Mouse (Mus musculus) embryo, embryonic 9.5 days (tissue): ENCODE data around the gene Gm42742.

Experiments used
- DNase-seq: peaks from one replicate; pipeline ENCODE4 v3.0.0-alpha.2; 2017; ENCODE audit errors: extremely low spot score

The Gm42742 gene

GRCm38 (mm10) chr7:127020031-127020430 lies 866 bp downstream of the Gm42742 start:
- no peak for DNase-seq

- DNase-seq: no peak
Measured at GRCm38 (mm10) chr7:127019306-127019960, 1.5 kb downstream of the Gm42742 start.

GRCm38 (mm10) chr7:127018416-127019305 lies 2.2 kb downstream of the Gm42742 start:
- DNase-seq: no peak

GRCm38 (mm10) chr7:127017950-127018345 lies 2.9 kb downstream of the Gm42742 start:
- DNase-seq: no peak

GRCm38 (mm10) chr7:127016971-127017949 lies 3.6 kb downstream of the Gm42742 start, which contains the start of gene Pagr1a:
TSS of gene Pagr1a (minus strand) at chr7:127017352.
- peak; percentile 97 for DNase-seq

- DNase-seq: no peak
Measured at GRCm38 (mm10) chr7:127016486-127016938, 4.4 kb downstream of the Gm42742 start.

GRCm38 (mm10) chr7:127016481-127016485 lies 4.6 kb downstream of the Gm42742 start, which contains the start of gene Pagr1b:
TSS of gene Pagr1b (minus strand) at chr7:127016484.
- DNase-seq: no peak

- DNase-seq: peak; percentile 58
Measured at GRCm38 (mm10) chr7:127016081-127016480, 4.8 kb downstream of the Gm42742 start.

- no peak for DNase-seq
Measured at GRCm38 (mm10) chr7:127014993-127015392, 5.9 kb downstream of the Gm42742 start.

- DNase-seq: peak; percentile 33
Measured at GRCm38 (mm10) chr7:127014320-127014719, 6.6 kb downstream of the Gm42742 start, which contains the start of gene Mvp. TSS of gene Mvp (minus strand) at chr7:127014621.

- DNase-seq: no peak
Measured at GRCm38 (mm10) chr7:127013385-127013784, 7.5 kb downstream of the Gm42742 start.

- DNase-seq: no peak
Measured at GRCm38 (mm10) chr7:127012845-127013244, 8.1 kb downstream of the Gm42742 start.

GRCm38 (mm10) chr7:127012374-127012773 lies 8.5 kb downstream of the Gm42742 start:
- DNase-seq: no peak

GRCm38 (mm10) chr7:127011717-127012116 lies 9.2 kb downstream of the Gm42742 start:
- no peak for DNase-seq

GRCm38 (mm10) chr7:127011051-127011450 lies 9.8 kb downstream of the Gm42742 start:
- DNase-seq: no peak

- DNase-seq: no peak
Measured at GRCm38 (mm10) chr7:127009307-127010085, 11.4 kb downstream of the Gm42742 start.

GRCm38 (mm10) chr7:127008239-127009019 lies 12.5 kb downstream of the Gm42742 start:
- DNase-seq: peak; percentile 24

GRCm38 (mm10) chr7:127007313-127008024 lies 13.4 kb downstream of the Gm42742 start:
- DNase-seq: no peak

- DNase-seq: no peak
Measured at GRCm38 (mm10) chr7:127004122-127004875, 16.6 kb downstream of the Gm42742 start.
